Mouse (Mus musculus) heart, postnatal 0 days (tissue): ENCODE measurements at regions not wholly inside any gene's neighbourhood (a gene's known extent, or its start where the extent isn't known, plus 50 kb on each side); places are given as distances from the start of the nearest gene placed in this dataset.

Source experiments
- ATAC-seq: fragments of 200-750 bp; cut with Nextera tagmentation; 2 replicates; pipeline ENCODE4 v1.8.0; 2017; ENCODE audit warnings: low read depth, moderate number of reproducible peaks, moderate library complexity; ENCODE audit not compliant: insufficient read depth
- DNase-seq: peaks from one replicate; pipeline ENCODE4 v3.0.0-alpha.2; 2016; ENCODE audit warnings: low spot score
- H3K27ac ChIP-seq: fragments of 300-500 bp; sonication (generic); 2 replicates; pipeline ENCODE4 v1.5.1; 2014; ENCODE audit warnings: low read depth, mild to moderate bottlenecking
- H3K27me3 ChIP-seq: fragments of 300-500 bp; sonication (generic); 2 replicates; pipeline ENCODE4 v1.6.1; 2014; ENCODE audit warnings: low read length, mixed read lengths; ENCODE audit not compliant: control insufficient read depth, insufficient read depth
- H3K36me3 ChIP-seq: fragments of 300-500 bp; sonication (generic); replicated peaks from 2 replicates; pipeline ENCODE4 v1.6.1; 2014; ENCODE audit warnings: low read length, mixed read lengths; ENCODE audit not compliant: control insufficient read depth, insufficient read depth
- H3K4me1 ChIP-seq: fragments of 300-500 bp; sonication (generic); 2 replicates; pipeline ENCODE4 v1.6.1; 2014; ENCODE audit warnings: antibody characterized with exemption; ENCODE audit not compliant: control insufficient read depth, insufficient read depth
- H3K4me2 ChIP-seq: fragments of 300-500 bp; sonication (generic); 2 replicates; pipeline ENCODE4 v1.6.1; 2014; ENCODE audit warnings: low read depth, mild to moderate bottlenecking, low read length, moderate library complexity
- H3K4me3 ChIP-seq: fragments of 300-500 bp; sonication (generic); 2 replicates; pipeline ENCODE4 v1.5.1; 2014; ENCODE audit warnings: low read depth, low read length
- H3K9ac ChIP-seq: fragments of 300-500 bp; sonication (generic); replicated peaks from 2 replicates; pipeline ENCODE4 v1.6.1; 2014; ENCODE audit warnings: low read depth, low read length, mixed read lengths
- H3K9me3 ChIP-seq: fragments of 300-500 bp; sonication (generic); replicated peaks from 2 replicates; pipeline ENCODE4 v1.6.1; 2016; ENCODE audit warnings: low read length; ENCODE audit not compliant: control insufficient read depth
- CTCF ChIP-seq: IDR thresholded peaks from 2 replicates; pipeline ENCODE4 v1.5.1; 2016; ENCODE audit warnings: antibody characterized with exemption, control low read depth, low read depth
- EP300 ChIP-seq: IDR thresholded peaks from 2 replicates; pipeline ENCODE4 v1.6.1; 2016; ENCODE audit warnings: antibody characterized with exemption, low read depth
- WGBS: fragments of 180-500 bp; shearing (Covaris S2); extraction: QIAGEN DNeasy Blood & Tissue Kit; methylation state at CpG from one replicate; pipeline ENCODE4 v1.1.7; 2014; 5-methylcytosine and 5-hydroxymethylcytosine counted together

DNA sequence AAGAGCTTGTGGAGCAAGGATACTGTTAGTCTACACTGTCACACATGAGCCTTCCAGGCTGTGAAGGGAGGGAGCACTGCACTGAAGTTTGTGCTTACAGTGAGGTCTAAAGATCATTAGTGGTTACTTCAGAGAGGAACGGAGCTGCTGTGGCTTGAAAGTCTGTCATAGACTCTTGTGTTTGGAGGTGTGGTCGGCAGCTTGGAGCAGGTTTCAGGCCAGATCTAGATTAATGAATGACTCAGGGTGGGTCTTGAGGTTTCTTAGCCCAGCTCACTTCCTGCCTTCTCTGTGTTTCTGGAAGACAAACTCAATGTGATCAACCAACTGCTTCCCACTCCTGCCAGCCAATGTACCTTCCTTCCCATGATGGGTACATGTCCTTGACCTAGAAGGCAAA is 242.9 kb upstream of the 1700056E22Rik start:
- no peak overlapping the region for H3K4me3 ChIP-seq
- H3K9me3 ChIP-seq = no peaks in the 10 kb centered on the region
- 63% methylated on average over 2 of the region's 2 CpGs for WGBS
- ATAC-seq (no peak), DNase-seq (no peak)
- H3K36me3 ChIP-seq = no peaks in the 10 kb centered on the region
- H3K27ac ChIP-seq = no peak overlapping the region
- no peaks in the 10 kb centered on the region for H3K4me1 ChIP-seq
- no peak overlapping the region for H3K4me2 ChIP-seq
- H3K9ac ChIP-seq = no peak overlapping the region
- no peaks in the 10 kb centered on the region for H3K27me3 ChIP-seq
- no peak for TF ChIP-seq CTCF
- TF ChIP-seq EP300 = no peak

DNA sequence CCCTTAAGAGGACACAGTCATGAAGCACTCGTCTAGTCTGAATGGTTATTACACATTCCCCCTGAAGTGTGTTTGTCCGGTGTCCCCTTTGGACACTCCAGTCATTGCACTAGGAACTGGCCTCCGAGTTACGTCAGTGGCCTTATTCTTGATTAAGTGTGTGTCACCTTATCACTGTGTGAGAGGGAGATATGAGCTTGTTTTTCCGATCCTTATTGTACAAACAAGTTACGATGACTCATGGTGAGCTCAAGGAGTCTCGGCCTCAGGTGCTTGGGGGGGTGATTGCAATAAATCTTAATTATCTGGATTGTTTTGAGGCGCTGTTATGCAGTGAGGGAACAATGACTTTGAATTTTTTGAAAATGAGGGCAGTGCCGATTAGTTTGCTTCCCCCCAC is 241.8 kb upstream of the 1700056E22Rik start:
- ATAC-seq (no peak), DNase-seq (no peak)
- Histone ChIP-seq H3K36me3 (no peaks in the 10 kb centered on the region), H3K27me3 (no peaks in the 10 kb centered on the region), H3K4me3 (no peak overlapping the region), H3K4me1 (no peaks in the 10 kb centered on the region), H3K9ac (no peak overlapping the region), H3K27ac (no peak overlapping the region), H3K4me2 (no peak overlapping the region), H3K9me3 (no peaks in the 10 kb centered on the region)
- 33% methylated on average over 9 of the region's 9 CpGs for WGBS
- TF ChIP-seq EP300 = no peak
- no peak for TF ChIP-seq CTCF

DNA sequence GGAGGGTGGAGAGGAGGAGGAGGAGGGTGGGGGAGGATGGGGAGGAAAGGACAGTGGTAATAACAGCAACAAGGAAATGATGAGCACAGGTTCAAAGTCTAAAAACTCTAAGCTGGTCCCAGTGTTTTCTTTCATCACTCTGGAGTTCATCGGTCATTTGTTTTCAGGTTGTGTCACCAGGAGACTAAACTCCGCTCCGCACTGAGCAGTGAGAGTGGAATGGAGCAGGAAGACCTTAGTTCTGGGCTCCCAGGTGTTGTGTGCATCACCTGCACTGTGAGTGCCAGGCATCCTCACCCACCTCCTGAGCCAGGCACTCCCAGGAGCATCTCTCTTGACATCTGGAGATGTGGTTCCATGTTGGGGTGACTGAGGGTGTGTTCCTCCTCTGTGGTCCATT is 241.3 kb upstream of the 1700056E22Rik start:
- Histone ChIP-seq H3K4me2 (no peak overlapping the region), H3K4me3 (no peak overlapping the region), H3K9me3 (no peaks in the 10 kb centered on the region), H3K9ac (no peak overlapping the region), H3K36me3 (no peaks in the 10 kb centered on the region), H3K27ac (no peak overlapping the region), H3K27me3 (no peaks in the 10 kb centered on the region), H3K4me1 (no peaks in the 10 kb centered on the region)
- WGBS = 83% methylated on average over 3 of the region's 3 CpGs
- ATAC-seq = no peak
- no peak for DNase-seq
- TF ChIP-seq CTCF = no peak
- TF ChIP-seq EP300 = no peak

DNA sequence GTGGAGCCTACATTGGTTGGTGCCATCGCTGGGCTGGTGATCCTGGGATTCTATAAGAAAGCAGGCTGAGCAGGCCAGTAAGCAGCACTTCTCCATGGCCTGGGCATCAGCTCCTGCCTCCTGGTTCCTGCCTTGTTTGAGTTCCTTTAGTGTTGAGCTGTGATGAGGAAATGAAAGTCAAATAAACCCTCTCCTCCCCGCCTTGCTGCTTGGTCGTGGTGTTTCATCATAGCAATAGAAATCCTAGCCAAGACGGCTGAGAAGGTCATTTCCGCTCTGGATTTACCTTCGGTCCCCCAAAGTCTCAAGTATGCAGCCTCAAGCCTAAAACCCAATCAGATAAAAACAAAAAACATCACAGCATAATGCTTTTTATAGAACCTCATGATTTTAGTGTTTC is 240.6 kb upstream of the 1700056E22Rik start:
- ATAC-seq = no peak
- Histone ChIP-seq H3K36me3 (no peaks in the 10 kb centered on the region), H3K9me3 (no peaks in the 10 kb centered on the region), H3K27me3 (no peaks in the 10 kb centered on the region), H3K4me3 (no peak overlapping the region), H3K27ac (no peak overlapping the region), H3K9ac (no peak overlapping the region), H3K4me1 (no peaks in the 10 kb centered on the region), H3K4me2 (no peak overlapping the region)
- DNase-seq = no peak
- 70% methylated on average over 6 of the region's 6 CpGs for WGBS
- TF ChIP-seq EP300 (no peak), CTCF (no peak)

DNA sequence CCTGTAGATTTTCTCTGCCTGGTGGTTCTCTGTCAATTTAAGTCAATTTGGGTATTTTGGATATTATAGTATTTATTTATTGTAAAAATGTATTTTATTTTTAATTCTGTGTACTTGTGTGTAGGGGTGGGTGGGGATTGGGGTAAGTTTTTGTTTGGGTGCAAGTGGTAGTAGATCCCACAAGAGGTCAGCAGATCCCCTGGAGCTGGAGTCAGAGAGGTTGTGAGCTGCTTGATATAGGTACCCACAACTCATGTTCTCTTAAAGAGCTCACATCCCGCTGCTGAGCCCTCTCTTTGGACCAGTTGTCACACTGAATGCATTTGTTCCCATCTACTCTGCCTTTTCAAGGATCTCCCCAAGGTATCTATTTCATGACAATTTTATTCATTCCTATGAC is 239.6 kb upstream of the 1700056E22Rik start:
- Histone ChIP-seq H3K9ac (no peak overlapping the region), H3K36me3 (no peaks in the 10 kb centered on the region), H3K4me3 (no peak overlapping the region), H3K9me3 (no peaks in the 10 kb centered on the region), H3K4me1 (no peaks in the 10 kb centered on the region), H3K4me2 (no peak overlapping the region), H3K27me3 (no peaks in the 10 kb centered on the region), H3K27ac (no peak overlapping the region)
- ATAC-seq (no peak), DNase-seq (no peak)
- TF ChIP-seq EP300 = no peak
- peak; percentile 32 for TF ChIP-seq CTCF
- WGBS = 46% methylated on average over 1 of the region's 1 CpGs

DNA sequence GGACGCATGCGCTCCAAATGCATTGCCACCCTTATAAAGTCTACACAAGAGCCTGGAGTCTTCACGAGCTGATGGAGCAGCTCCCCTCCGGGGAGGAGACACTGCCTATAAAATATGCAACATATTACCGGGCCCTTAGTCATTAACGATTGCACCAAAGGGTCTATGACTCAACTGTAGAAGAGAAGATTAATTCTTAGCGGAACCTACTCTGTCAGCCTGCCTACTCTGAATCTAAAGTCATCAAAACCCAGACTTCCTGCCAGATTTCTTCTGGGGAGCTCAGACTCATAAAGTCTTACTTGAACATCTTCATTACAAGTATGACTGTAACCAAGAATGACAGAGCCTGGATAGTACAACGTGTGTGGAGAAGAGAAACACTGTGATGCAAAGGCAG is 237.2 kb upstream of the 1700056E22Rik start:
- Histone ChIP-seq H3K9ac (no peak overlapping the region), H3K4me1 (no peaks in the 10 kb centered on the region), H3K4me2 (no peak overlapping the region), H3K4me3 (no peak overlapping the region), H3K9me3 (no peaks in the 10 kb centered on the region), H3K27me3 (no peaks in the 10 kb centered on the region), H3K27ac (no peak overlapping the region), H3K36me3 (no peaks in the 10 kb centered on the region)
- DNase-seq (no peak), ATAC-seq (no peak)
- TF ChIP-seq CTCF (no peak), EP300 (no peak)
- 83% methylated on average over 8 of the region's 8 CpGs for WGBS
